31 mouse cellular contexts compared by ENCODE assay signal in the genomic region with DNA sequence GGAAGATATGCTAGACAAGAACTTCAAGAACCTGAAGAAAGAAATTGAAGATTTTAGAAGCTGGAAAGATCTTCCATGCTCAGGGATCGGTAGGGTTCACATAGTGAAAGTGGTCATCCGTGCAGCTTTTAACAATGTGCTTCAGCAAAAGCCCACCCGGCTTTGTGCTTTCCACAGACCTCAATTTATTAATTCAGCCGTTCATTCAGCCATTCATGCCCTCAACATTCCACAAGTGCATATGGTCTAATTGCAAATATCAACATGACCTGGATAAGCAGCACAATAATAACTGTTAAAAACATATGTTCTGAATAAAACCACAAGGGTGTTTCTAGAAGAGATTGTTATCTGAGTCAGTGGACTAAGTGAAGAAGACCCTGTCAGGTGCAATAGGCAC.
"Had no signal": no experiment of that assay in that cellular context is flagged by ENCODE, and none has a peak within 500 bp of the region (broad histone marks: within the 10 kb centered on the region; RNA-seq: fewer than 3 reads in every experiment).

No protein-coding gene starts in this region.

- H3K27ac ChIP-seq: left cerebral cortex, adult 2 months; limb, embryonic 10.5 days; limb, embryonic 12.5 days; limb, embryonic 13.5 days; limb, embryonic 15.5 days; liver, embryonic 12.5 days; liver, embryonic 13.5 days; liver, embryonic 14.5 days; liver, embryonic 15.5 days; lung, embryonic 15.5 days; macrophage; midbrain, embryonic 10.5 days; midbrain, embryonic 12.5 days; midbrain, embryonic 13.5 days had no signal

- H3K27me3 ChIP-seq: limb, embryonic 12.5 days; limb, embryonic 13.5 days; limb, embryonic 15.5 days; liver, embryonic 12.5 days; liver, embryonic 13.5 days; liver, embryonic 15.5 days; lung, embryonic 15.5 days; megakaryocyte, embryonic 14.5 days; midbrain, embryonic 13.5 days had no signal

- H3K4me3 ChIP-seq: left cerebral cortex, adult 2 months; limb, embryonic 10.5 days; limb, embryonic 12.5 days; limb, embryonic 13.5 days; limb, embryonic 15.5 days; liver, embryonic 12.5 days; liver, embryonic 13.5 days; liver, embryonic 15.5 days; lung, embryonic 15.5 days; megakaryocyte, embryonic 14.5 days; midbrain, embryonic 10.5 days; midbrain, embryonic 12.5 days; midbrain, embryonic 13.5 days; myocyte had no signal

- H3K36me3 ChIP-seq: limb, embryonic 10.5 days; limb, embryonic 12.5 days; limb, embryonic 13.5 days; limb, embryonic 15.5 days; liver, embryonic 12.5 days; liver, embryonic 13.5 days; liver, embryonic 15.5 days; lung, embryonic 15.5 days; midbrain, embryonic 10.5 days; midbrain, embryonic 12.5 days; midbrain, embryonic 13.5 days had no signal

- DNase-seq: left cerebral cortex, postnatal 4 days; liver; liver, embryonic 13.5 days; liver, postnatal 0 days; lung, adult 18-20 months; lung, adult 2 months; lung, embryonic 14.5 days; lung, postnatal 10 days; lung, postnatal 14 days; lung, postnatal 36 days; lung, postnatal 4 days; midbrain, embryonic 14.5 days had no signal

- H3K9me3 ChIP-seq: limb, embryonic 10.5 days; limb, embryonic 12.5 days; limb, embryonic 13.5 days; limb, embryonic 15.5 days; liver, embryonic 12.5 days; liver, embryonic 13.5 days; liver, embryonic 15.5 days; lung, embryonic 15.5 days; midbrain, embryonic 10.5 days; midbrain, embryonic 12.5 days; midbrain, embryonic 13.5 days had no signal

- H3K4me2 ChIP-seq: limb, embryonic 12.5 days; limb, embryonic 13.5 days; limb, embryonic 15.5 days; liver, embryonic 11.5 days; liver, embryonic 12.5 days; liver, embryonic 13.5 days; liver, embryonic 15.5 days; lung, embryonic 14.5 days; lung, embryonic 15.5 days; midbrain, embryonic 11.5 days; midbrain, embryonic 12.5 days; midbrain, embryonic 13.5 days had no signal

- H3K9ac ChIP-seq: limb, embryonic 12.5 days; limb, embryonic 13.5 days; limb, embryonic 15.5 days; liver, embryonic 12.5 days; liver, embryonic 13.5 days; liver, embryonic 14.5 days; liver, embryonic 15.5 days; liver, postnatal 0 days; lung, embryonic 14.5 days; lung, embryonic 15.5 days; midbrain, embryonic 12.5 days; midbrain, embryonic 13.5 days had no signal

- H3K4me1 ChIP-seq: limb, embryonic 10.5 days; limb, embryonic 12.5 days; limb, embryonic 13.5 days; limb, embryonic 15.5 days; liver, embryonic 12.5 days; liver, embryonic 13.5 days; liver, embryonic 15.5 days; lung, embryonic 15.5 days had no signal

- ATAC-seq: liver, embryonic 12.5 days; liver, postnatal 0 days; lung, postnatal 0 days; midbrain, embryonic 13.5 days; midbrain, embryonic 16.5 days had no signal
